Mouse (Mus musculus): ENCODE data around the gene Gm20388.

Gm20388 gene

GRCm38 (mm10) chr8:121731471-121732333 lies 1821.1 kb downstream of the Gm20388 start:
- DNase-seq (ENCODE audit: extremely low spot score, low read depth, low spot score): no peak

- DNase-seq (ENCODE audit: extremely low spot score, low read depth, low spot score): no peak
Observed at GRCm38 (mm10) chr8:121732334-121732665, 1821.7 kb downstream of the Gm20388 start.

- no peak for DNase-seq (ENCODE audit: extremely low spot score, low read depth, low spot score)
Observed at GRCm38 (mm10) chr8:121734262-121734661, 1823.6 kb downstream of the Gm20388 start.

DNA sequence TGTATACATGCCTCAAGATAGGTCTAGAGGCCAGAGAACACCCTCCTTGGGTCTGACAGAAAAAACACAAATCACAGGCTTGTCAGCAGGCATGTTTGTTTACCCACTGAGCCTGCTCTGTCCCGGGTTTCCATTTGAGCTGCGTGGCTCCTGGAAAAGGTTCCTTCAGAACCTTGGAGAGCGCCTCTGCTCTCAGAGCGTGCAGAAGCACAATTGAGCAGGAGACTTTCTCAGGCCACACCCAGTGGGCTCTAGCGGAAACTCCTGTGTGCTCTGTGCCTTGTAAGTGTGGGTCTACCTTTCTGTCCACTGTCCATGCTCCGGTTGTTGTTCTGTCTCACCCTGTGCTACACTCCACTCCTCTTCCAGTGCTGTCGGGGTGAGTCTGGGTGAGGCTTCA lies 1825.6 kb downstream of the Gm20388 start:
- DNase-seq (ENCODE audit: extremely low spot score, low read depth, low spot score): peak; percentile 74

- DNase-seq (ENCODE audit: extremely low spot score, low read depth, low spot score): no peak
Observed at GRCm38 (mm10) chr8:121740721-121741120, 1830.1 kb downstream of the Gm20388 start.

- no peak for DNase-seq (ENCODE audit: extremely low spot score, low read depth, low spot score)
Observed at GRCm38 (mm10) chr8:121749501-121749900, 1838.9 kb downstream of the Gm20388 start.

DNA sequence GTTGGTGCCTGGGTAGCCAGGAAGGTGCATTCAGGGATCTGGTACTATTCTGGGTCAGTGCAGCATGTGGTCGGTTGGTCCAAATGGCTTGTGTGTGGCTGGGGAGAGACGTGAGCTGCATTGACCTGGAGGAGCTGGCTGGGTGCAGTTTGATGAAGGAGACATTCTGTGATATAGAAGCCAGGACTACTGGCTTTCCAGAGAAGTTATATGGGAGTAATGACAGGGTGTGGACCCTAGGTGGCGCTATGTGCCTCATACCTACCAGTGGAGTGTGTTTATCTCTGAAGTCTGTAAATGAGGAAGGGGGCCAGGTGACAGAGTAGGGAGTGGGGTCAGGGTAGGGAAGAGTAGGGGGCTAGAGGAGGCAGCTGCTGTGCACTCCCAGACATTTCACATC lies 1839.9 kb downstream of the Gm20388 start:
- no peak for DNase-seq (ENCODE audit: extremely low spot score, low read depth, low spot score)

DNA sequence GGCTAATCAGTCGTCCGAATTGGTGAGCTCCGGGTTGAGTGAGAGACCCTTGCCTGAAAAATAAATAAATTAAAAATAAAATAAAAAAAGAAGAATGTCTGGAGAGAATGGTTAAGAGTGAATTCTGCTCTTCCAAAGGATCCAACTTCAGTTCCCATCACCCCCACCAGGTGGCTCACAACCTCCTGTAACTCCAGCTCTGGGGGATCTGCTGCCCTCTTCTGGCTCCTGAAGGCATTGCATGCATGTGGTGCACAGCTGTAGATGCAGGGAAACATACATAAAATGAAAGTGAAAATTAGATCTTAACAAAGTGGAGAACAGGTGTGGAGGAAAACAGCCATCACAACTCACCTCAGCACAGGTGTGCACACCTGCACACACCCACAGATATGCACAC lies 1840.8 kb downstream of the Gm20388 start:
- peak; percentile 54 for DNase-seq (ENCODE audit: extremely low spot score, low read depth, low spot score)

DNA sequence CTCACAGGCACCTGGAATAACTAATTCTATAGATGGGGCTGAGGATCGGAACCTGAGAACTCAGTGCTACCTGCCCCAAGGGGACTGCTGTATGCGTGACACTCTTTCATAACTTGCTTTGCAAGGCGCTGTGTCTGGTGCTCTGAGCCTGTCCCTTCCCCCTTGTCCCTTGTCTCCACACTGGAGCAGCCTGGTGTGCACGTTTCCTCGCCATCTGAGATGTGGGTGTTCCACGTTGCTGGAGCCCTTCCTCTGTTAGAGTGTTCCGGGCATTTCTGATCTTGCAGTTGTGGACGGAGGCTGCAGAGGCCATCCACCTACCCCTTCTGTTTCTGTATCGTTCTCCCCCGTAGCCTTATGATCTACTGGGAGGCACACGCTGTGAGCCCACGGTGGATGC lies 1847.8 kb downstream of the Gm20388 start:
- no peak for DNase-seq (ENCODE audit: extremely low spot score, low read depth, low spot score)

- no peak for DNase-seq (ENCODE audit: extremely low spot score, low read depth, low spot score)
Observed at GRCm38 (mm10) chr8:121760484-121760883, 1849.8 kb downstream of the Gm20388 start.

GRCm38 (mm10) chr8:121761480-121761879 lies 1850.8 kb downstream of the Gm20388 start:
- DNase-seq (ENCODE audit: extremely low spot score, low read depth, low spot score): peak; percentile 52

DNA sequence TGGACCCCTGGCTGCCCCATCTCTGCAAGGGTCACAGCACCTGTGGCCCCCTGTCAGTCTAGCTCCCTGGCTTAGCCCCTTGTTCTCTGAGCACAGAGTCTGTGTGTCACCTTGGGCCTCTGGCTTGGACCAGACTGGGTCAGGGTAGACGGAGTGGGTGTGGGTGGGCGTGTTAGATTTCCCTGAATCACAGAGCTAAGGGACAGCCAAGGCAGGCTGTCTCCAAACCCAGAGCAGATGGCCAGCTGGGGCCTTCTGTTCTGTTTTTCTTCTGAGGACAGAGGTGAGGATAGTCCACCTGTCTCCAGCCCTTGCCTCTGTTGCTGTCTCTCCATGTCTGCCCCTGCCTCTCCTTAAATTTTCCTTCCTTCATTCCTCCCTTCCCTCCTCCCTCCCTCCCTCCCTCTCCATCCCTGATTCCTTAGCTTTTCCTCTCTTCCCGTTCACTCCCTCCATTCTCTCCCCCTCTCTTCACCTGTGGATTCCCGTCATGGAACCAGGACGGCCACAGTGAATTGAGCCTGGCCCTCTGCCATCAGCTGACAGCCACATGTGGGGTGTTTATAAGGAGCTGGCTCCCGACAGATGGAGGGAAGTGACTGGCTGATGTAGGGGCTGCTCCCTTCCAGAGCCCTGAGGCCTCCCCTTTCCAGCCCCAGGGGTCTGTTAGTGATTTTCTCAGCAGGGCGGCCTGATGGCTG lies 1852.5 kb downstream of the Gm20388 start:
- no peak for DNase-seq (ENCODE audit: extremely low spot score, low read depth, low spot score)

GRCm38 (mm10) chr8:121763700-121764013 lies 1853.0 kb downstream of the Gm20388 start:
- no peak for DNase-seq (ENCODE audit: extremely low spot score, low read depth, low spot score)

DNA sequence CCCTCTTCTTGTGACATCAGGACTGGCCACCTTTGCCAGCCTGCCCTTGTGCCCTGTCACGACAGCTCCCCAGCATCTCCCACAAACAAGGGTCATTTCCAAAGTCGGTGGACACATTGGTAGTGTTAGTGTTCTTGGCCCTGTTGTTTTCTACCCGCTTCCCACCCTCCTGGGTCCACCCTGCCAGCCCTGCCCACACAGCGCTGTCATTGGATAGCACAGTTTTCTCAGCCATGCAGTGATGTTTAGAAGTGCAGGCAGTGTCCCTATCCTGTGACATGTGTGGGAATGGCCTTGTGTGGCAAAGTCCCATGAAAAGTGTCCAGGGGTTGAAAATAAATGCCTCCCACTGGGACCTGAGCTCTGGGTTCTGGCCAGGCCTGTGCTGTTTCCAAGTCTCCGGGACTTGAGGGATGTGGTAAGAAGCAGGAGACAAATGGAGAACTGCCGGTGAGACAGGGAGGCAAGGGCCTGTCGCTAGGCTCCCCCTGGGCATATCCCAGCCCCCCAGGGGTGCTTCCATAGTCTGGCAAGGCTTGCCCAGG lies 1855.0 kb downstream of the Gm20388 start:
- DNase-seq (ENCODE audit: extremely low spot score, low read depth, low spot score): no peak

- no peak for DNase-seq (ENCODE audit: extremely low spot score, low read depth, low spot score)
Observed at GRCm38 (mm10) chr8:121769095-121769494, 1858.5 kb downstream of the Gm20388 start.

- DNase-seq (ENCODE audit: extremely low spot score, low read depth, low spot score): no peak
Observed at GRCm38 (mm10) chr8:121769621-121770020, 1859.0 kb downstream of the Gm20388 start.

DNA sequence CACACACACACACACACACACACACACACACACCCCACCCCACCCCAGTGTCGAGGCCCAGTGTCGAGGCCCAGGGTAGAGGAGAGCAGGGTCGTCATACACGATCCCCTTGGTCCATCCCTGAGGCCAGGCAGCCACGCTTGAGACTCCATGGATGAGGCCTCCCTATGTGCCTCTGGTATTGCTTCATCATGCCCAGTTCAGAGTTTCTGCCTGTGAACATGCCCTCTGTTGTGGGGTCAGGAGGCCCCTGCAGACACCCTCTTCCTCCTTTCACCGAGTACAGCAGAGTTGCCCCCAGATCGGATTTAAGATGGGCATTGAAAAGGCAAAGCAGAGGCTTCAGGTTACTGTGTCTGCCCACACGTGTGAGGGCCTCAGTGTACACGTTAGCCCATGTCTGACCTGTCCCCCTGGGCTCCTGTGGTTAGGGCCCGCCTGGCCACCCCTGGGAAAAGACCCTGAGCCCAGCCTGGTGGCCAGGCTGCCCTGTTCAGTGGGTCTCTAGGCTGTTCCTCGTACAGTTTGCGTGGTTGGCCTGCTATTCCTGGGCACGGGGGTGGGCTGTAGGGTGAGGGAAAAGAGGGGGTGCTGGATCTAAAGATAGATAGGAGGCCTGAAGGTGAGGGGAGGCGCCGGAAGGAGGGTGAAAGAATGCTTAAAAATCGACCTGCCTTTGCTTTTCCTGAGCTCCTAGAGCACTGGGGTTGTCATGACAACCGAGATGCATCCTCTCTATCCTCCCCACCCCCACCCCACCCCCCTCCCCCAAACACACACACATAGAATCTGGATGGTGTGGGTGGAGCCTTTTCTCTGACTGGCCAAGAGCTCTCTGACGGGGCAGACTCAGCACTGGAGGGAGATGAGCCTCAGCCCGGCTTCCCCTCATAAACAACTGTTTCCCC lies 1860.5 kb downstream of the Gm20388 start:
- no peak for DNase-seq (ENCODE audit: extremely low spot score, low read depth, low spot score)

DNA sequence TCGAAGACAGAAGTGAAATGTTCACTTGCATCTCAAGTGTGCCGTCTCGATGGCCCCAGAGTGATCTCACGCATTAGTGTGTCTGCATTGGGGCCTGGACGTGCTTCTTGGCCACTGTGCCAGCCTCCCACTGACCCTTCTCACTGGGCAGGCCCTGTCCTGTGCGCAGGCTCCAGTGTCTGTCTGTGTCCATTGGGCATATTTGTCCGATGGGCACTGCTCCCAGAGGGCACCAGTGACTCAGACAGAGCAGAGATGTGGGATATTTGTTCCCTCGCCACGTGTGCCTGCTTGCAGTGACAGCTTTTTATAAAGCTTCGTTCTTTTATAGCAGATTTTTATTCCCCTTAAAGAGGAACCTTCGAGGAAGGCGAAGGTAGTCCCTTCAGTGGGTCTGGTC lies 1863.2 kb downstream of the Gm20388 start:
- DNase-seq (ENCODE audit: extremely low spot score, low read depth, low spot score): no peak

GRCm38 (mm10) chr8:121782493-121782892 lies 1871.9 kb downstream of the Gm20388 start:
- no peak for DNase-seq (ENCODE audit: extremely low spot score, low read depth, low spot score)

DNA sequence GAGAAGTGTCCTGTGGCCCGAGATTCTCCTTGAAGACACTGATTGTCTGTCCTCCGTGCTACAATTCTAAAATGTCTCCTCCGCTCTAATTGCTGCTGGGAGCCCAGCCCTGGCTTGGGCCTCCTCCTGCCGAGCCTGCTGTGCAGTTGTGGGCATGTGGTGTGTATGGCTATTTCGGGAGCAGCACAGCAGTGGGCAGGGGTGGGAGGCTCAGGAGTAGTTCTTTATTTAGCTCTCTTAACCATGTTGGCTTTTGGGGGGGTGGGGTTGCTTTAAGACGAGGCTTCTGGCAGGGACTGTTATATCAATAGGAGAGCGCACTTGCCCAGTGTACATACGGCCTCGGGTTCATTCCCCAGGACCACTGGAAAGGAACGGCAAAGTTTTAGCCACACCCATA lies 1875.9 kb downstream of the Gm20388 start:
- DNase-seq (ENCODE audit: extremely low spot score, low read depth, low spot score): no peak

DNA sequence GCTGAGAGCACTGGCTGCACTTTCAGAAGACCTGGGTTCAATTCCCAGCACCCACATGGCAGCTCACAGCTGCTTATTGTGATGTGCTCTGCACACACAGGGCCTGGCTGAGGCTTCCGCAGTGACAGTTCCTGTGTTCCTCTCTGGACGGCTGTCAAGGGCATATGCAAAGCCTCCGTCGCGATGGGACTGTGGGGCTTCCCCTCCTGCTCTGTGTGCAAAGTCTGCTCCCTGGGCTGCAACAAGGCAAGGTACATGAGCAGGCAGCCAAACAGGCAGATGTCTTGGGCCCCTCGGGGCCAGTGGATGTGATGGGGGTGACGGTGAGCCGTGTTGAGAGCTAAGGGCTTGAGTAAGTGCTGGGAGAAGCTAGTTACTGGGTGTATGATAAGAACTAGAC lies 1878.1 kb downstream of the Gm20388 start:
- no peak for DNase-seq (ENCODE audit: extremely low spot score, low read depth, low spot score)
